In the genomic region with DNA sequence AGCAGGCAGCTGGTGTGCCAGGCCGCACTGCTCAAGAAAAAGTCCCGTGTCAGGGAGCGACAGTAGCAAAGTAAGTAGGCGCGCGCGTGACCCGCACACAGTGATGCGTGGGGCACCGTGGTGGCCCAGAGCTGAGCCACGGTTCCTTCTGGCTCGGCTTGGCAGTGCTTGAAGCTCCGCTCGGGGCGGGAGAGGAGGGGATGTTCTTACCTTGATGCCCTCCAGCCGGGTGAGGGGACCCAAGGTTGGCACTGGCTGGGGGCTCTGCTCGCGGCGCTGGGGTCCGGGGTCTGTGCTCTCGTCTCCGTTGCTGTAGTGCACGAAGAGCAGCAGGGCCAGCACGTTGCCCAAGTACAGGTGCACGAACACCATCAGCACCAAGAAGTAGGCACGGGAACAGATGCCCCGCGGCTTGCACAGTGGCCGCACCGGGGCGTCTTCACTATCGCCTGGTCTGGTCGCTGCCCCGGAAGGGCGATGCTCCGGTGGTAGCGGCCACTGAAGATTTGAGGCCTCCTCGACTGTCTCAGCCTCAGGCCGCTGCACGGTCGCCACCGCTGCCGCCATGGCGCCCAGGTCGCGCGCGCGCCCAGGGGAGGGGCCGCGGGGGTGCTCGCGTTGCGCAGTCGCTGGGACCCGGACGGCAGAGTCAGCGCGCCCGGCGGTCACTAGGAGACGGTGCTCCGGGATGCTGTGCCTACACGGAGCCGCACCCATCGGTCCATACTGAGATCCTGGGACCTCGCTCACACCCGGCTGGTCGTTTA, we compare ENCODE assay signal across 8 mouse cellular contexts. TPM values are rescaled to one million over a fixed set of nuclear protein-coding genes. Genes with fewer than 3 reads are reported as not detected.
DNase-seq lines count a peak whose midpoint lies in the region; ATAC-seq and TF ChIP-seq lines count a peak whose summit lies in the region.

P4htm (minus strand) TSS at position 670 of the 767 bp plus-strand sequence.

- H3K9me3 ChIP-seq in hindbrain, embryonic 15.5 days: no peaks in the 10 kb centered on the region

- H3K4me1 ChIP-seq in hindbrain, embryonic 15.5 days (replicated peaks): peaks cover 15% of the 10 kb centered on the region

- no peaks in the 10 kb centered on the region for H3K36me3 ChIP-seq in hindbrain, embryonic 15.5 days

- H3K9ac ChIP-seq in hindbrain, embryonic 15.5 days: peak within 1 kb of the TSS; percentile 68

- intact Hi-C loops in gastrocnemius, adult 2 months (cut with DNase I): no loop called here
- intact Hi-C loops in left cerebral cortex, postnatal 25 days (cut with DNase I): loop anchor here (2.0 kb wide), 1 partner anchor 30 kb away; the partner anchor contains the start of gene Ndufaf3

- H3K4me2 ChIP-seq in hindbrain, embryonic 15.5 days: peak within 1 kb of the TSS; percentile 89

- H3K27ac ChIP-seq in gastrocnemius, adult 2 months: peak within 1 kb of the TSS; percentile 82
- peak within 1 kb of the TSS; percentile 82 for H3K27ac ChIP-seq in hindbrain, embryonic 15.5 days (replicated peaks)

- 1% methylated on average over 67 of the region's 69 CpGs for WGBS in hindbrain, embryonic 15.5 days

- peak; percentile 89 for ATAC-seq in hindbrain, embryonic 15.5 days (ENCODE audit: low FRiP score, low read depth)
- ATAC-seq in megakaryocyte progenitor cell, adult 5-6 weeks (replicated peaks; ENCODE audit: poor library complexity): peak; percentile 88

- H3K27me3 ChIP-seq in hindbrain, embryonic 15.5 days: no peaks in the 10 kb centered on the region

- DNase-seq in T-cell, adult 2 months (ENCODE audit: low spot score): peak; percentile 65
- DNase-seq in cerebellum, postnatal 14 days: peak; percentile 80 to 83
- peak; percentile 86 for DNase-seq in gastrocnemius, adult 2 months
- peak; percentile 84 to 85 for DNase-seq in left cerebral cortex, postnatal 25 days (ENCODE audit: low spot score in 2 of 2)
- DNase-seq in right cerebral cortex, adult 2 months (ENCODE audit: low spot score in 2 of 2): peak; percentile 75 to 84
- DNase-seq in adipocyte (ENCODE audit: low spot score): no peak

- H3K4me3 ChIP-seq in gastrocnemius, adult 2 months: peak within 1 kb of the TSS; percentile 88
- H3K4me3 ChIP-seq in hindbrain, embryonic 15.5 days: peak within 1 kb of the TSS; percentile 68

- TF ChIP-seq CTCF in gastrocnemius, adult 2 months (IDR thresholded peaks at IDR 0.05): peak; percentile 18; the same call in 1 of the 2 replicates

RNA-seq across cellular contexts. Expression of gene P4htm, which starts in this region (rescaled TPM):
- 1 to 10 TPM; 3.7 to 3.9 TPM for total RNA-seq in gastrocnemius, adult 2 months (2021)
- polyA plus RNA-seq in hindbrain, embryonic 15.5 days (2015; fragmentation: Nextera tagmentation; extraction: Ambion mirVana): 34.9 and 35.1 TPM in 2 replicates
- 10 to 100 TPM; 77.2 to 82.9 TPM for total RNA-seq in left cerebral cortex, postnatal 25 days (2021)
- 0.39 and 1.2 TPM in 2 replicates for total RNA-seq in megakaryocyte progenitor cell, adult 5-6 weeks (2015)
- total RNA-seq in megakaryocyte progenitor cell, adult 5-6 weeks (2017): 1.00 and 1.8 TPM in 2 replicates

Comparison
In these comparisons a context has a peak if more than half of its experiments do, and no peak if none do; other contexts are left out.
1. RNA of gene P4htm (total RNA-seq): 77.2 to 82.9 TPM in left cerebral cortex, postnatal 25 days; 3.7 to 3.9 TPM in gastrocnemius, adult 2 months and 0.39 to 1.8 TPM in megakaryocyte progenitor cell, adult 5-6 weeks; every median in the first group is over 10 times any median in the second.